Mouse (Mus musculus): ENCODE results near the gene 1110051M20Rik.

1110051M20Rik gene

DNA sequence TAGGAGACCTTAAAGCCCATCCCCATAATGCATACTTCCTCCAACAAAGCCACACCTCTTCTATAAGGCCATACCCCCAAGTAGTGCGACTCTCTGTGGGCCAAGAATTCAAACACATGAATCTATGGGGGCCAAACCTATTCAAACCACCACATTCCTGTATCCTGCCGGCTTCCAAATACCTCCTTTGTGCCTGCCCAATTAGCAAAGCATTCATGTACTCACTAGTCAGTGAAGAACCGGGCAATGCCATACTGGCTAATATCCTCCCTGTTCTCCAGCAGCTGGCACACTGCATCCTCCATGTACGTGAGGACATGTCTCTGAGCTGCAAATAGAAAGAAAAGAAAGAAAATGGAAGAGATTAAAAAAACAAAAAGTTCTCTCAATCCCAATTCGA is 22.9 kb downstream of the 1110051M20Rik start:
- DNase-seq (ENCODE audit: extremely low spot score, low spot score) = no peak

DNA sequence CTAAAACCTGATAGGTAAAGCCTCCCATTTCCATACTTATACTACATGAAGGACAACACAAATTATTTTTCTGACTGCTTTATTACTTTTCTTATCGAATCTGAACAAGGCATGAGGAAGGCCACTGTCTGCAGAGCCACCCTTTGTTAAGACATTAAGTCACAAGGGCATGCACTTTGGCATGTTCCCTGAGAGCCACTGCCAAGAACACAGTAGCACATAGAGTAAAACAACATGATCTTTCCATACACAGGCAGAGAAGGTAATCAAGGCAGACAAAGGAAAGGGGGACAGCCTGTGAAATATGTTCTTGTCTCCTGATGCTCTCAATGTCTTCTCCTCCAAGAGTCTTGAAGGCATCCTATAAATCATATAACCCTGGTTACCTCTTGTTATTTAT is 30.7 kb downstream of the 1110051M20Rik start:
- DNase-seq (ENCODE audit: extremely low spot score, low spot score) = no peak

DNA sequence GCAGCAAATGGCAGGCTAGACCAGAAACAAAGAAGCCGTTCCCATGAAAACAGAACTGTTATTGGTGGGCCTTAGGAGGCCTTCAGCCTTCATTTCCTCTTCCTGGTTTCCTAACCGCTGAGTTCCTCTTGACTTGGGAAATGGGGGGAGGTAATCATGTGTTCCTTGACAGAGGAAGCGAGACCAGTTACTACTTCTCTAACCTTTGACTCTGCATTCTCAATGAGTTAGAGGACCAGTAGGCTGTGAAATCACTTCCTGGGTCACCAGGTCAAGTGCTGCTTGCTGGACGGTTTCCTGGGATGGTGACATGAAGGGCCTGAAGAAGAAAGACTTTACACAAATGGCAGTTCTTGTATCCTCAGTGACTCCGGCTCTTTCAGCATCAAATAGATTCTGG is 32.1 kb downstream of the 1110051M20Rik start:
- DNase-seq (ENCODE audit: extremely low spot score, low spot score) = no peak

DNA sequence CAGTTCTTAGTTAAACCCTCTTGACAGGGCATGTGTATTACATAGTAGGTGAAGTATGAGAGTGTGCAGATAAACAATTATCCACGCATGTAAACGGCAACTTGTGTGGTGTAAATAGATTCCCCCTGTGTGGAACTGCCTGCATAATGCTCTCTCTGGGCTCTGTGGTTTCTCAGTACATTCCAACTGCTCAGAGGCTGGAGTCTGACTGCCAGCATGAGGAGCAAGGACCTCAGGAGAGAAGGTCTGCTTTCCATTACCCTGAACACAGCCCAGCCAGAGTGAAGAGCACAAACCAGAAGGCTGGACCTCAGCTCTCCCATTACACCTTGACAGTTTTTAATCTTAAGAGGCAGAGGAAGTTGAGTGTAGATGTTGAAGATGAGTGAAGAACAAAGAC is 33.0 kb downstream of the 1110051M20Rik start:
- no peak for DNase-seq (ENCODE audit: extremely low spot score, low spot score)

DNA sequence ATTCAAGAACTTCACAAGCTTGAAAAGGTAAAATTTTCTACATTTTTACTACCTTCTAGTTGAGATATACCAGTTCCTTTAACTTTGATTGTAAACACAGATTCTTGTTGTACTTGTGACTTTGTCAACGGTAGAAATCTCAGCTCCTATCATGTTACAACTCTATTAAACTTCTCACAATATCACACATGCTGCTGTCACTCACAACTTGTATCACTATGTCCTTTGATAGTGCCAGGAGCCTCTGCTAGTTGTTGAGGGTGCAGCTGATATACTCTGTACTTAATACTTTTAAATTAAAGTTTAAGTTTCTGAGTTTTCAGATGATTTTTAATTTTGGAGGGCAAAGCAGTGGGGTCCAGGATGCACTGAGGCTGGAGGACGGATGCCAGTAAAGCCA is 36.5 kb downstream of the 1110051M20Rik start:
- DNase-seq (ENCODE audit: extremely low spot score, low spot score) = no peak

DNA sequence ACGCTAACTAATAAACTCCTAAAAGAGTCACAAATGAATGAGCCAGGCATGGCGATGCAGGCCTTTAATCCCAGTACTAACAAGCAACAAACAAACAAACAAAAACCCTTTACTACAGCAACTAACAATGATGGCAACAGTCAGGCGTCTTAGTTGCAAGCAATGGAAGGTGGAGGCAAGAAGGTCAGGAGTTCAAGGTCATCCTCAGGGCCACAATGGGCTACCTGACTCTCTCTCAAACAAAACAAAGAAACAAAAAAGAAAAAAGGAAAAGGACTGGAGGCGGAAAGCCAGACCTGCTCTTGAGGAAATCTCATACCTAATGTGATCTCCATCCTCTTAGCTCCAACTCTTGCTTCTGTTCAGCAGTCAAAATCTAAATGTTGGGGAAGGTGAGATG is 39.4 kb downstream of the 1110051M20Rik start:
- no peak for DNase-seq (ENCODE audit: extremely low spot score, low spot score)

DNA sequence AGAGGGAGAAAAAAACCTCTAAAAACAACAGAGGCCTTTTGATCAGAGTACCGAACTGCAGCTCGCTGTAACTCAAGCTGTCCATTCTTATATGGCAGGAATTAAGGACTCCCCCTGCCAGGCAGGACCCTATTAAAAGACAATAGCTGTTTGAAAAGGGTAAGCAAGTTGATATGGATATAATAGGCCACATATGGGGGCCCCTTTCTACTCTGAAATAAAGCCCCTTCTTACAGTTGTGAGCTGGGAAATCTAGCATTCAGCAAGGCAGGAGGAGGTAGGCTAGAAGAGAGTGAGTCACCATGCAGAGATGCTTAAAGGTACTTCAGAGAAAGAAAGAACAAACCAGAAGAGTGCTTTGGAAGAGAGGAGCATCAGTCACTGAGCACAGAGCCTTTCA is 44.8 kb downstream of the 1110051M20Rik start:
- no peak for DNase-seq (ENCODE audit: extremely low spot score, low spot score)

DNA sequence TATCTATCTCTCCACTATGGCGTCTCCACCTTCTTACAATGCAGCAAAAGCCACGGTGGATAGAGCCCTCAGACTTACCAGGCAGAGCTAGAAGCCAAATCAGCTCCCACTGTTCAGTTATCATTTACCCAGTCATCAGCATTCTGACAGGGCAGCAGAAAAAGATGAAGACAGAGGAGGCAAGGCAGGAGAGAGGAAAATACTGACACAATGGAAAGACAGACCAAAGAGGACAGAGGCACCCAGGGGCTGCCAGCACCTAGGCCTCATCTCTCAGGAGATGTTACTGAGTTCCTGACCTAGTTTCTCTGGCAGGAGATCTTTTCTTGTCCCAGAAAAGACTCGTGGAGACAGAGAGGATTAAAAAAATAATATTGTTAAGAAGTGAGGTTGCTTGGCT is 45.3 kb downstream of the 1110051M20Rik start:
- no peak for DNase-seq (ENCODE audit: extremely low spot score, low spot score)

DNA sequence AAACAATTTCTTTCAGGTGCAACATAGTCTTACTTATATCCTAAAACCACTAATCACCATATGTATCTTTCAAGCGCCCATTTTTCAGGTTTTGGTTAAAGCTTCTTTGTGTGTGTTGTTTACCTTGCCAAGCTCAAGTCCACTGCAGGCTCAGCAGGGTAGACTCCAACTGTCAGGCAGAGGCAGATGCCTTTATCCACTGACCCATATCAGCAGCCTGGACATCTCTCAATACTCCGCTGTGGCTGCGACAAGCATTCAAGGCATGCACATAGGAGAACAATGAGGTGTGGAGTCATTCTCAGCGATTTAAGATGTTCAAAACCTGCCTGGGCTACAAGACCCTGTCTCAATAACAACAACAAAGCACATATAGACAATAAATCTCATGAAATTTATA is 50.4 kb downstream of the 1110051M20Rik start:
- DNase-seq (ENCODE audit: extremely low spot score, low spot score) = no peak

DNA sequence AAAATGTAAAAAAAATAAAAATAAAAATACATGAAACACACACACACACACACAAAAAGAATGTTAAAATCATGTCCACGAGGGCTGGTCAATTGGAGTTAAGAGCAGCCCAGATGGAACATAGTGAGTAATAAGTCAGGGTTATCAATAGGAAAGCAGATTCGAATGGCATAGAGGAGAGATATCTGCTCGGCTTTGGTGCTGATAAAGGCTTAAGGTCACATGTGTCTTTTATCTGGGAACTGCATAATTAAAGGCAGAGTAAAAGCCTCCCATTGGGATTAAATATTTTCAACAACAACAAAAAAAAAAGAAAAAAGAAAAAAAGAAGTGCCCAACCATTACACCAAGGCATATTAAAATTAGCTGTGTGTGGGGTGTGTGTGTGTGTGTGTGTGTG is 55.8 kb downstream of the 1110051M20Rik start:
- no peak for DNase-seq (ENCODE audit: extremely low spot score, low spot score)

DNA sequence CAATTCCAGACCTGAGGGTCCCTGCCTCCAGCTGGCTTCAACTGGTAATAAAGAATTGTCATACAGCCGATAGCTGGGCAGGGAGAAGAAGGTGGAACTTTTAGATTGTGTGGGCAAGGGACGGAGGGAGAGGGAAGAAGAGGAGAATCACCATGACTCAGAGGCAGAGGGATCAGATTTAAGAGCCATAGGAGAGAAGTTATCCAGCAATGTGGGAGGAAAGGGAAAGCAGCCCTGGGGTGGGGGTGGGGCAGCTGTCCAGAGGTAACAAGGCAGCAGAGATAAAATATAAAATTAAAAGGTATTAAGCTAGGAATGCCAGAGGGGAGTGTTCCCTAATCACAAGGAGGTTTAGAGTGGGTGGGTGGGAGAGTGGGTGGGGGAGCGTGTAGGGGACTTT is 56.2 kb downstream of the 1110051M20Rik start:
- no peak for DNase-seq (ENCODE audit: extremely low spot score, low spot score)

DNA sequence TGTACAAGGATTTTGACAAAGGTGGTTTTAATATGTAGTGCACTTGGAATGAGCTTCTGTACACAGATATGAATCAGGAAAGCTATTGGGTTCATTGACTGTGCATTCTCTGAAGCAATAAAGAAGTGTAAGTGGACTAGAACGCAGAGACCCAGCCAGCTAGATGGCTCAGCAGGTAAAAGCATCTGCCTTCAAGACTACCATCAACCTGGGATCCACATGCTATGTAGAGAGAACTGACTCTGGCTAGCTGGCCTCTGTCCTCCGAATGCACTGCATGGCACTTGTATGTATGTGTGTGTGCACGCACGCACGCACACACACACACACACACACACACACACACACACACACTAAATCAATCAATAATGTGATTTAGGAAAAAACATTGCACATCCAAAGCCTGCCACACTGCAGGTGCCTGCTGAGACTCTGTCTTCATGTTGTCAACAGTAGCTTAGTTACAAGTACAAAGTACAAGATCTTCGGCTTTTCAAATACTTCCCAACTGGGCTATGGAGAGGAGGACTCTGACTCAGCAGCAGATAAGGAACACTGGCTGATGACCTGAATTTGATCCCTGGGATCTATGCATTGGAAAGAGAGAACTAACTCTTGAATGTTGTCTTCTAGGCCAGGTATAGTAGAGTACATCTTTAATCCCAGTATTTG is 57.1 kb downstream of the 1110051M20Rik start:
- DNase-seq (ENCODE audit: extremely low spot score, low spot score) = no peak

DNA sequence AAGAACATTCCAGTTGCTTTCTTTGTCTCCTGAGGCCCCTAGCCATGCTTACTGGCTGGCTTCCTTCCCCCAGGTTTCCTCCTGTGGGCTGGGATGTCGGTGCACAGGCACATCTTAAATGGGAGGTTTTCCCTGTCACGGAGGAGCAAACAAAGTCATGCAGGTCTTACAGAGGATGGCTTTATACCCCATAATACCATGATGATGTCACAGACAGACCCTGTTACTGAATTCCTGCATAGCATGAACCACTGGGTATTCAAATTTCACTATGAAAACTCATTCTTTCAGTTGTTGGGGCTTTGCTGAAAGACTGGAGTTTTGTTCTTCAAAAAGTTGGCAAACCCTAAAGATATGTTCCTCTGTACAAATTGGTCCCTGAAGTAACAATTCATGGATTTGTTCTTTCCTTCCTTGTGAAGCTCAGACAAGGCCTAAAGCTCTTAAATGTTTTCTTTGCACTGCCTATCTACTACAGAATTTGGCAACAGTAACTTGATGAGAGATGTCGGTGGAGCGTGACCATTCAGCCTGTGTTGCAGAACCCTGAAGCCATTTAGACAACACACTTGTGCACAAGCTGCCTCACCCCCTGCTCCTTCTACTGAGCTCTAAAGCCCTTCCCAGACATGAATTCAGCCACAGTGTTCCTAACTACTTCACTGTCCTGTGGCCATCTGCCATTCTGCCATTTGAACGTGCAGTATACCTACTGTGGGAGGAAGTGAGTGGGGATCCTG is 57.8 kb downstream of the 1110051M20Rik start:
- no peak for DNase-seq (ENCODE audit: extremely low spot score, low spot score)

DNA sequence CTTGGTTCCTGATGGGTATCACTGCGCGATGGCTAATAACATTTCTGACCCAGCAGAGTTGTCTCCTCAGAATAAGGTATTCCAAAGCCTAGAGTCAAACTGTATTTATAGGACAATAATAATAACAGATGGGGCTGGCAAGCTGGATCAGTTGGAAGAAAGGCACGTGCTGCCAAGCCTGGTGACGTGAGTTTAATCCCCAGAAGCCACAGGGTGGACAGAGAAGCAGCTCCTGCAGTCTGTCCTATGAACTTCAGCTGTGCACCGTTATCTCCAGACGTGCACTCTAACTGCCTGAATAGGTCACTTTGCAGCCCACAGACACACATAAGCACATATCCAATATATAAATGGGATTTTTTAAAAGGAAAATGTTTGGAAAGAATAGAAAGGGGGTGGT is 61.2 kb downstream of the 1110051M20Rik start:
- no peak for DNase-seq (ENCODE audit: extremely low spot score, low spot score)

DNA sequence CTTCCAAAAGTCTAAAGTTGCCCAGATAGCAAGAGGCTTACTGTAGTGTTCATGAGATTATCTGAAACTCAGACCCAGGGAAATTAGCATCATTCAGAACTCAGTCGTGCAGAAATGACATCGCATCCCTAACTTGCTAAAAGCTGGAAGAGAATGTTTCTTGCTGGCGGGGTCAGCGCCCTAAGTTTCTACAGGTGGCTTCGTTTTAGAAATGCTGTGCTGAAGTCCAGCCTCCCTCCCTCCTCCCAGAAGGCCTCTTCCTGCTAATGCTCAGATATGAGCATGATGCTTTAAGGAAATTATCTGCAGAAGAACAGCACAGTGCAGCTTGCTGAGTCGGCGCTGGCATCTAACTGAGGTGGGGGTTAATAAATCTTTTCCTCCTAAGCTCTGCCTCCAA is 67.5 kb downstream of the 1110051M20Rik start:
- no peak for DNase-seq (ENCODE audit: extremely low spot score, low spot score)

DNA sequence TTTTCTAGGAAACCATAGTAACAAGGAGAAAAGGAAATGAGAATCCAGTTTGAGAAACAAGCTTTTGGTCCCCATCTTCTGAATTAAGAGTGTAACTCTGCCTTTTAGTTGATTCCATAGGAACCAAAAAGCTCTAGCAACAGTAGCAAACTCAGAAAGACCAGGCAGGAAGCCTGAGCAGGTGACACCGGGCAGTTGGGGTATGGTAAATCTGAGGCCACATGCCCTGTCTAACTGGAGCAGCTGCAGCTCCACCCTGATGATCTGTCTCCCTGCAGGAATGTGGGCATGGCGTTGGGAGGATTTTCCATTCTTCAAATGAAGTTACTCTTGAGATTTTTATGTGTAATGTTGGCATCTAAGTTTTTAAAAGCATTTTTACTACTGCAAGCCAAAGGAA is 74.2 kb downstream of the 1110051M20Rik start:
- no peak for DNase-seq (ENCODE audit: extremely low spot score, low spot score)

DNA sequence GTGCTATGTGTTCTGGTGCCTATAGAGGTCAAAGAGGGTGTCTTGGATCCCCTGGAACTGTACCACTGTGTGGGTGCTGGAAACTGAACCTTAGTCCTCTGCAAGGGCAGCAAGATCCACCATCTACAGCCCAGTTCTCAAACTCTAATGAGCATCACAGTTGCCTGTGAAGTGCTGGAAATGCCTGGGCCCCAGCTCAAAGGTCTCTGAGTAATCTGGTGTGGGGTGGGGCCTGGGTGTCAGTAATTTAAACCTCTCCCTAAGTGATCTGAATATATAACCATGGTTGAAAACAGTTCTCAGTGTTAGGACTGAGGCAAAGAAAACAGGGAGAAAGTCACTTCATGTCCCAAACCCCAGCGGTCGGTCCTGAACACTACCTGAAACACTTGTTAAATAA is 81.2 kb downstream of the 1110051M20Rik start:
- DNase-seq (ENCODE audit: extremely low spot score, low spot score) = no peak

DNA sequence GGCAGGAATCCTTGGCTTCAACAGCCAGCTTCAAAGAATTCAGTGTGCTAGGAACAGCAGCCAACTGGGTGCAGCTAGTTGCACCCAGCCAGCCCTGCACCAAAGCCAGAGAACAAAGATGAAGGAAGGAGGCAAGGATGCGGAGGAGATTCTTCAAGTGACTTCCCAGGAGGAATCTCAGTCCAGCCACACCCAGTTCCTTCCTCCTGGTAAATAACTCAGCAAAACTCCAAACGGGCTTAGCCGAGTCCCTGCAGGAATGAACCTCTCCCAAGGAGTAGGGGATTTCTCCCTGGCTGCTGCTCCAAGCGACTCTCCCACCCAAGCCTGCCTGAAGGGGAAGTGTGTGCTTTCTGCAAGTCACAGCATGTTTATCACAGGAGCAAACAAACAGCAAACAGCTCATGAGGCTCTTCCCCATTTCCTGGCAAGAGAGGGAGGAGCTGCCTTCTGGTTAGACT is 83.4 kb downstream of the 1110051M20Rik start:
- no peak for DNase-seq (ENCODE audit: extremely low spot score, low spot score)

DNA sequence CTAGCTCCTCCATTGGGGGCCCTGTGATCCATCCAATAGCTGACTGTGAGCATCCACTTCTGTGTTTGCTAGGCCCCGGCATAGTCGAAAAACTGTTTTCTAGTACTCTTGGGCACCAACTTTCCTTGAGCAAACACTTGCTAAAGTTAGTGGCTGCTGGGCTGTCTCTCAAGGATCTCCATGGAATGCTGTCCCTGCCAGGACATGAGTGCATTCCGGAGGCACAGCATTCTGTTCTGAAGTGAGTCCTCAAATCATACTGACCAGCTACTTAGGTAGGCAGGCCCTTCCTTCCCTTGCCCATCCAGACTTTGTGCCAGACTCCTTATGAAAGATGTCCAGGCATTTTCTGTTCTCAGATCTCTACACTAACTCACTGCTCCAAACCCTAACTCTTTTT is 88.7 kb downstream of the 1110051M20Rik start:
- no peak for DNase-seq (ENCODE audit: extremely low spot score, low spot score)

DNA sequence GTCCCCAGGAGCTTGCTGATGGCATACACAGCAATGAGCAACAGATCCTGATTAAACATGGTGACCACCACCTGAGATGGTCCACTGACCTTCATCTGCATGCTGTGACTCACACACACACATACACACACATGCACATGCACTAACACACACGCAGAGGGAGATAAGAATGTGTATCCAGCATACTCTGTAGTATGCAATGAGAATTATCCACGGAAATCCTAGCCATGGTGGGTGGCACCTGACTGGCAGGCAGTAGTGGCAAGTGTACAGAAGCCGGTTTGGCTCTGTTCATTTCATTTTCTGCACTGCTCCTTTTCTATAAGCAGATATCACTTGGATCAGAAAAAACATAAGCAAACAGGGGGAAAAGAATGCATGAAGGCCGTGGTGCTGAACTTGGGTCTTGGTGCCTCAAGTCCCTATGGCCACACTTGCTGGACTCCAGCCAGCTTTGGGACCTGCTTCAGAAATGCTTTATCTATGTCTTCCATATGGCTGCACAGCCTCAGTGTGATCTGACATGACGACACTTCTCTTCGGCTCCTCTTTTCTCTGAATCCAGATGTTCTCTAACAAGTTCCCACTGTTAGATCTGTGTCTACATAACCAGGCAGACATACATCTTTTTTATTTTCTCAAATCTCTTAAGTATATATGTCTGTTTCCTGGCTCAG is 89.6 kb downstream of the 1110051M20Rik start:
- DNase-seq (ENCODE audit: extremely low spot score, low spot score) = no peak

DNA sequence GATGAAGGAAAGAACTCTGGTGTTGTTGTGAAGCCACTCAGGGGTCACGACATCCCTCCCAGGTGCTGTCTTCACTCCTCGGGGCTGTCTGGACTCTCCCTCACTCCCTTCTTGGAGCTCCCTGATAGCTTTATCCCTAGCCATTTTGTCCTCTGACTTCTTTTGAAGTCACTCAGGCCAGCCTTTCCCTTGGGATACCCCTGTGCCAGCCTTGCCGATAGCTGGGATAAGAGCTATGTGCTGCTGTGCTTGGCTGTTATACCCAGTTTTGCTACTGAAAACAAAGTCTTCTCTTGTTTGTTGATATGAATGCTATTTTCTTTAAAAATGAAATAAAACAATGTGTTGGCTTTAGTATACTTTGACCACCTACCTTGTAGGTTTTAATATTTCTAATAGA is 90.7 kb downstream of the 1110051M20Rik start:
- DNase-seq (ENCODE audit: extremely low spot score, low spot score) = no peak

DNA sequence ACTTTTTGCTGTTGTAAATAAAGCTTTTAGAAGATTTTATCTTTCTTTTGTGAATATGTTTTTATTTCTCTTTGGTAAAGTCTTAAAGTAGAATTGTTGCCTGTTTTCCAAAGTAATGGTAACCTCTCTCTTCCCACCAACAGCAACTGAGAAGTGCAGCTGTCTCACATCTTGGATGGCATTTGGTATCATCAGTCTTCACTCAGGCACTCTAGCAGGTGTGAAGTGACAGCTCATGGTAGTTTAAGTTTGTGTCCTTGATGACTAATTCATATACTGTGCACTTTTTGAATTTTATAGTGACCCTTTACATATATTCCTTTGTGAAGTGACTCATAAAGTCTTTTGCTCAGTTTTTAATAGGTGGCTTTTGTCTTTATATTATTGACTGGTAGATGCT is 92.7 kb downstream of the 1110051M20Rik start:
- DNase-seq (ENCODE audit: extremely low spot score, low spot score) = no peak

Data from neural tube, embryonic 10.5 days (tissue).